Mouse (Mus musculus) brain, embryonic 14.5 days (tissue): Measurements from ENCODE around the gene Tlr5.

Experiments
- CTCF ChIP-seq: fragments of 200-500 bp; IDR thresholded peaks from 2 replicates; pipeline ENCODE4 v1.5.1; 2012; ENCODE audit warnings: inconsistent platforms, mild to moderate bottlenecking, moderate library complexity, borderline replicate concordance; ENCODE audit not compliant: insufficient read depth, insufficient read length; ENCODE audit errors: extremely low read depth
- POLR2A ChIP-seq: fragments of 200-500 bp; IDR thresholded peaks from 2 replicates; pipeline ENCODE4 v1.6.1; 2012; ENCODE audit warnings: mild to moderate bottlenecking, inconsistent platforms, borderline replicate concordance; ENCODE audit not compliant: poor library complexity, insufficient read depth, insufficient read length, severe bottlenecking; ENCODE audit errors: extremely low read depth

DNA sequence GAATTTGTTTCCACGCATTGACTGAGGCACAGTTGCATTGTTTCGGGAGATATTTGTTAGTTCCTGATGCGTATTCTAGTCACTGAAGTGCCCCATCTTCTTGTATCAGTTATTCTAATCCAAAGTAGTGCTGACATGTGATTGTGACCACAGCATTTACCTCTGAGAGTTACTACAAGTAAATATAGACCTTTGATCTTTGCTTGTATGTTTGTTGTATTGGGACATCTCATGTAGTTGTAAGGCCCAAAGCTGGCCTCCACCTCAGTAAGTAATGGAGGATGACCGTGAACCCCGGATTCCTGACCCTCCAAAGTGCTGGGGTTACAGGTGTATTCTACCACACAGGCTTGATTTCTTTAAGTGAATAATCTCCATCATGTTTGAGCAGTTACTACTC, 38.4 kb upstream of the Tlr5 start:
- TF ChIP-seq CTCF (no peak), POLR2A (no peak)
